Mouse (Mus musculus): ENCODE results near the gene Catsper4. TPM values are rescaled to one million over a fixed set of nuclear protein-coding genes. Genes with fewer than 3 reads are reported as not detected.

Catsper4 gene
- total and polyA plus RNA-seq, 3 experiments: not detected

DNA sequence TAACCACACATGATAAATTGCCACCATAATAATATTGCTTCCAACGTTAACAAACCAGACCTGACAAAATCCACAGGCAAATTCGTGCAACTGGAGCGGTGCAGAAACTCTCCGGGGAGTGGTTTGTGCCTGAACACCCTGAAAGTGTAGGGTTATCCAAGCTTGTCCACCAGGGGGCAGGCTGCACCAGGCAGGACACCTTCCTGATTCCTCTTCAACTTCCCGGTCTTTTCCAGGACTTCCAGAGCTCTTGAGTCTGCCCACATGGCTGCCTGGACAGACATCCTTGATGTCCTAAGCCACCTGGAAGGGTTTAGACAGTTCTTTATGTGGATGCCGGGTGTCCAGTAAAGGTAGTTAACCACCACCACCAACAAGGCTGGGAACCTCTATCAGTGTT is 36.0 kb upstream of the Catsper4 start:
- Histone ChIP-seq H3K27me3 (replicated peaks) (peaks cover 11% of the 10 kb centered on the region), H3K36me3 (replicated peaks in 1 of 2; ENCODE audit: control insufficient read depth in 1 of 2, insufficient read depth in 1 of 2, low read length in 1 of 2) (no peaks in the 10 kb centered on the region), H3K9me3 (replicated peaks; ENCODE audit: low read length) (peaks cover 15% of the 10 kb centered on the region), H3K4me3 (replicated peaks in 1 of 3; ENCODE audit: low read depth in 2 of 3, low read length in 2 of 3, poor library complexity in 1 of 3) (no peak overlapping the region), H3K4me2 (ENCODE audit: insufficient read depth, low read depth, poor library complexity, severe bottlenecking) (no peak overlapping the region), H3K4me1 (ENCODE audit: control insufficient read depth in 1 of 2, insufficient read depth in 2 of 2) (no peaks in the 10 kb centered on the region; a peak in 1 of 4 replicates), H3K79me2 (replicated peaks; ENCODE audit: control insufficient read depth, extremely low read depth, insufficient read depth, poor library complexity, severe bottlenecking) (no peaks in the 10 kb centered on the region), H3K9ac (ENCODE audit: insufficient read depth, low read depth) (no peak overlapping the region), H3K27ac (ENCODE audit: insufficient read depth, low read depth) (no peak overlapping the region)
- dilution Hi-C loops (cut with MboI; ENCODE audit: extremely low pct_ligation_motif_present, extremely low pct_unique_long_range_greater_than_20kb, low sequenced_read_pairs) (no loop called here), in situ Hi-C loops (cut with MboI; ENCODE audit: low pct_ligation_motif_present, low pct_unique_long_range_greater_than_20kb, low sequenced_read_pairs) (loop anchor here (25.0 kb wide), 1 partner anchor 224 kb away; the partner anchor contains the start of gene Paqr7)
- peak; percentile 18 for DNase-seq (ENCODE audit: extremely low read depth)
- peak; percentile 65 for TF ChIP-seq SMC3 (IDR thresholded peaks at IDR 0.05; ENCODE audit: low read depth, low read length)
- TF ChIP-seq MAX (IDR thresholded peaks at IDR 0.05; ENCODE audit: low read length): no peak
- TF ChIP-seq USF2 (conservative IDR thresholded peaks at IDR 0.05; ENCODE audit: low read depth, low read length): no peak
- peak; percentile 42 for TF ChIP-seq RAD21 (IDR thresholded peaks at IDR 0.05; ENCODE audit: low read depth, low read length)
- no peak for TF ChIP-seq CHD2 (IDR thresholded peaks at IDR 0.05; ENCODE audit: low read length)
- TF ChIP-seq BHLHE40 (IDR thresholded peaks at IDR 0.05; ENCODE audit: low read depth, low read length): no peak
- TF ChIP-seq CHD1 (IDR thresholded peaks at IDR 0.05; ENCODE audit: low read depth, low read length): no peak
- TF ChIP-seq CTCF (conservative IDR thresholded peaks at IDR 0.05 in 1 of 2, IDR thresholded peaks at IDR 0.05 in 1 of 2; ENCODE audit: low read depth in 2 of 2, low read length in 2 of 2): peak; percentile 41 to 65; a peak in 3 of 4 replicates

DNA sequence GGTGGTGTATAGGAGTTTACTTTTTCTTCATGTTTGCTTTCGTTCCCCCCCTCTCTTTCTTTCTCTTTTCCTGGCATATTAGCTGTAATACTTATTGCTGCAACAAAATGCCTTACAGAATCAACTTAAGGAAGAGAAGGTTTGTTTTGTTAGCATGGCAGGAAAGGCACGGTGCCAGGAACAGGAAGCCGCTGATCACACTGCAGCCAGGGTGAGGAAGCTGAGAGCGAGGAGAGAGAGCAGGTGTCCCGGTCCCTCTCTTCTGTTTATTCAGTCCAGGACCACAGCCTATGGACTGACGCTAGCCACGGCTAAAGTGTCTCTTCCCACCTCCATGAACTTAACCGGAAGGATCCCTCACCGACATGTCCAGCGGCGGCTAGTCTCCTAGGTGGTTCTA is 31.2 kb upstream of the Catsper4 start:
- peaks cover 19% of the 10 kb centered on the region for H3K27me3 ChIP-seq (replicated peaks)
- TF ChIP-seq POLR2AphosphoS2 (IDR thresholded peaks at IDR 0.05; ENCODE audit: low read depth, low read length) (no peak), GABPA (IDR thresholded peaks at IDR 0.05; ENCODE audit: insufficient replicate concordance, low read depth, low read length) (no peak), CHD2 (IDR thresholded peaks at IDR 0.05; ENCODE audit: low read length) (no peak), POLR2A (IDR thresholded peaks at IDR 0.05; ENCODE audit: low read depth, low read length) (no peak), MYC (IDR thresholded peaks at IDR 0.05; ENCODE audit: low read depth, low read length) (no peak), E2F4 (IDR thresholded peaks at IDR 0.05; ENCODE audit: insufficient replicate concordance, low read depth, low read length) (no peak), SMC3 (IDR thresholded peaks at IDR 0.05; ENCODE audit: low read depth, low read length) (no peak), BHLHE40 (IDR thresholded peaks at IDR 0.05; ENCODE audit: low read depth, low read length) (no peak), PAX5 (IDR thresholded peaks at IDR 0.05; ENCODE audit: low read length) (no peak), ZNF384 (IDR thresholded peaks at IDR 0.05; ENCODE audit: low read depth, low read length) (no peak), JUND (conservative IDR thresholded peaks at IDR 0.05; ENCODE audit: low read depth, low read length) (no peak), CHD1 (IDR thresholded peaks at IDR 0.05; ENCODE audit: low read depth, low read length) (no peak), ETS1 (conservative IDR thresholded peaks at IDR 0.05; ENCODE audit: low read depth, low read length) (no peak), ELF1 (IDR thresholded peaks at IDR 0.05; ENCODE audit: low read depth, low read length) (no peak), RCOR1 (conservative IDR thresholded peaks at IDR 0.05; ENCODE audit: low read depth, low read length) (no peak), HCFC1 (IDR thresholded peaks at IDR 0.05; ENCODE audit: low read depth, low read length) (no peak)
- DNase-seq (ENCODE audit: extremely low read depth): no peak
- in situ Hi-C loops (cut with MboI; ENCODE audit: low pct_ligation_motif_present, low pct_unique_long_range_greater_than_20kb, low sequenced_read_pairs) (loop anchor here (25.0 kb wide), 1 partner anchor 229 kb away; the partner anchor contains the start of gene Paqr7), dilution Hi-C loops (cut with MboI; ENCODE audit: extremely low pct_ligation_motif_present, extremely low pct_unique_long_range_greater_than_20kb, low sequenced_read_pairs) (no loop called here)
- H3K4me1 ChIP-seq (ENCODE audit: control insufficient read depth in 1 of 2, insufficient read depth in 2 of 2): peaks cover 0 to 3% of the 10 kb centered on the region in 2 experiments; a peak in 3 of 4 replicates
- no peak overlapping the region for H3K9ac ChIP-seq (ENCODE audit: insufficient read depth, low read depth)
- H3K4me3 ChIP-seq (replicated peaks in 1 of 3; ENCODE audit: low read depth in 2 of 3, low read length in 2 of 3, poor library complexity in 1 of 3): no peak overlapping the region
- no peaks in the 10 kb centered on the region for H3K36me3 ChIP-seq (replicated peaks in 1 of 2; ENCODE audit: control insufficient read depth in 1 of 2, insufficient read depth in 1 of 2, low read length in 1 of 2)
- H3K4me2 ChIP-seq (ENCODE audit: insufficient read depth, low read depth, poor library complexity, severe bottlenecking): no peak overlapping the region
- no peaks in the 10 kb centered on the region for H3K79me2 ChIP-seq (replicated peaks; ENCODE audit: control insufficient read depth, extremely low read depth, insufficient read depth, poor library complexity, severe bottlenecking)
- H3K27ac ChIP-seq (ENCODE audit: insufficient read depth, low read depth): no peak overlapping the region
- H3K9me3 ChIP-seq (replicated peaks; ENCODE audit: low read length): peaks cover 7% of the 10 kb centered on the region
